Mouse (Mus musculus): ENCODE data around the gene Srd5a3. TPM values are rescaled to one million over a fixed set of nuclear protein-coding genes. Genes with fewer than 3 reads are reported as not detected.
"Not testable (repeated sequence)": the region's sequence is repeated elsewhere in the genome, so short reads cannot be mapped to it uniquely, and the experiment has no call there.

Srd5a3 gene
- polyA plus RNA-seq (2015; fragmentation: Nextera tagmentation; extraction: Ambion mirVana) = 15.9 and 17.1 TPM in 2 replicates

DNA sequence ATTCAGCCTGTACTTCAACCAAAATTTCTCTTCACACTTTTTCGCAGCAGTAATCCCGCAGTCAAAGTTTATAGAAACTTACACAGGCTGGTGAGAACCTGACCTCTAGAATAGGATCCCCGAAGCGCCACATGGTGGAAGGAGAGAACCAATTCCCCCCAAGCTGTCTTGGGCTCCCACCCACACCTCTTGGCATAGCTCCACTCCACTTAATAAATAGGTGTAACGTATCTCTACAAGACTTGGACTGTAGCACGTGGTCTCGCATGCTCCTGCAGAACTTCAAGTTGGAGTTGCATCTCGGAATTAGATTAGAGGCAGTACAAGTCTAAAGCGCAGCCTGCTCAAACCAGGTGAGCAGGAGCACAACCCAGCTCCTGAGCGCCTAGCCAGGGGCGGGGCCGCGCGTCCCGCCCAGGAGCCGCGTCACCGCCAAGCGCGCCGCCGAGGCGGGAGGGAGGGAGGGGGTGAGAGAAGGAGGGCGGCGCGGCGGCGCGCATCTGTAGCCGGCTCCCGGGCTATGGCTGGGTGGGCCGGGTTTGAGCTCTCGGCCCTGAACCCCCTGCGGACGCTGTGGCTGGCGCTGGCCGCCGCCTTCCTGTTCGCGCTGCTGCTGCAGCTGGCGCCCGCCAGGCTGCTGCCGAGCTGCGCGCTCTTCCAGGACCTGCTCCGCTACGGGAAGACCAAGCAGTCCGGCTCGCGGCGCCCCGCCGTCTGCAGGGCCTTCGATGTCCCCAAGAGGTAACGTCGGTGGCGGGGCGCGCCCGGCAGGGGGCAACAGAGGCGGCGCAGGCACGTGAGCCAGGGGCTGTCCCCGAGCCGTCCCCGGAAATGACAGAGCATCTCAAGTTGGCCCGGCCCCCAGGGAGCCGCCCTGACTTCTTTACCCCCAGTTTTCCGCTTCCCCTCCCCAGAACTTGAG lies at the start of gene Srd5a3:
Gene Srd5a3 (plus strand): TSS at position 464 of the 922 bp plus-strand sequence.
- H3K27ac ChIP-seq = peak within 1 kb of the TSS; percentile 92
- WGBS = 1% methylated on average over 68 of the region's 69 CpGs
- H3K9ac ChIP-seq (replicated peaks) = peak within 1 kb of the TSS; percentile 89
- peaks cover 20% of the 10 kb centered on the region; the same call in 1 of the 2 replicates for H3K27me3 ChIP-seq
- H3K4me2 ChIP-seq (replicated peaks) = peak within 1 kb of the TSS; percentile 80
- H3K4me1 ChIP-seq (replicated peaks) = peaks cover 24% of the 10 kb centered on the region
- H3K36me3 ChIP-seq = no peaks in the 10 kb centered on the region
- peak within 1 kb of the TSS; percentile 67 for H3K4me3 ChIP-seq (replicated peaks)
- no peaks in the 10 kb centered on the region for H3K9me3 ChIP-seq
- peak; percentile 96 for ATAC-seq

DNA sequence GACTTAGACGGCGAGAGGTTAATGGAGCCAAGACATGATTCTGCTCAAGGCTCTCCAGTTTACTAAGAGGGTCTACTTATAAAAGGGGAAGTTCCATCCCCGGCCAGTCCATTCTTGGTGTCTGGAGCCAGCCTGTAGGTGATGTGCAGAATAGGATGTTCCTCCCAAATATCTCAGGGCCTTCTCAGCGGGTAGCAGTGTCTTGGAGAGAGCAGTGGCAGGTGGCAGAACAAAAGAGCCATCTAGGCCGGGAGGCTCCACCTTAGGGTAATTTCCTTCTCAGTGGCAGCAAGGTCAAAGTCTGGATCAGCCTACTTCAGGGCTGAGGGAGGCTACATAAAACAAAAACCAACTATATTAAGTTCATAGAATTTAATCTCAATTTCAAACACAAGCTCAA lies 36.3 kb upstream of the Srd5a3 start:
- 85% methylated on average over 5 of the region's 5 CpGs for whole genome bisulfite sequencing

DNA sequence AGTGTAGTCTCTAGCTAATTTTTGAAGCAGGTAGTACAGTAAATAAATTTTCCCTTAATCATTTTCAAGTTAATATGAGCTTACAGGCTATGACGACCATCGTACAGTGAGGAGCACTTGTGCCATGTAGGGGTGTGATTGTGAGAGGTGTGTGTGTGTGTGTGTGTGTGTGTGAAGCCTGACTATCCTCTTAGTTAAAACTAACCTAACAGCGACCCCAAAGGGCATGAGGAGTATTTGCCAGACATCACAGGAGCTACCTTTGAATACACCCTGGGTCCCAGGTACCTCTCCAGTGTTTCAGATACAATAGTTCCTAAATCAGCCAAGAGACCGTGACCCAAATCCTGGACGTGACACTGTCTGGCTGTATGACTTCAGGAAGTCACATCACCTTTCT lies 32.8 kb upstream of the Srd5a3 start:
- Histone ChIP-seq H3K27ac (no peak overlapping the region), H3K27me3 (no peaks in the 10 kb centered on the region), H3K36me3 (no peaks in the 10 kb centered on the region), H3K9me3 (no peaks in the 10 kb centered on the region), H3K9ac (replicated peaks) (no peak overlapping the region), H3K4me1 (replicated peaks) (no peaks in the 10 kb centered on the region), H3K4me3 (replicated peaks) (no peak overlapping the region), H3K4me2 (replicated peaks) (no peak overlapping the region)
- no peak for ATAC-seq
- WGBS = 83% methylated on average over 5 of the region's 5 CpGs

More for the DNA sequence above, 36.3 kb upstream of the Srd5a3 start:
- not testable (repeated sequence) for H3K27ac ChIP-seq; H3K36me3 ChIP-seq; H3K4me2 ChIP-seq (replicated peaks); H3K4me3 ChIP-seq (replicated peaks); H3K4me1 ChIP-seq (replicated peaks); H3K9ac ChIP-seq (replicated peaks); H3K27me3 ChIP-seq; ATAC-seq; H3K9me3 ChIP-seq

DNA sequence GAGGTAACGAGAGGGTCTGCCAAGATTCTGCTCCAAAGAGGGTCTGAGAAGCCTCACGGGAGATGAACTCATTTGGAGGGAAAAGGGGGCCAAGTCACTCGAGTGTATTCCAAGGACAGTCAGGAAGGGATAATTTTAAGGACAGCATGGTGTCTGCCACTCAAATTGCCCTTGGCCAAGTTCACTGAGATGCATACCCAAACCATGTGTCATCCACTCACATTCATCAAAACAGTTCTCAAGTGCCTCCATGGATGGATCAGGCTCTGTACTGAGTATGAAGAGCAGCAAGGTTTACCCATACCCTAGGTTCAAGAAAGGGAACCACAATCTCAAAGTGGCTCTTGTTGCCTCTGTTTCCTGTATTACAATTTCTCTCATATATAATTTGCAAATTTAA lies 31.6 kb upstream of the Srd5a3 start:
- WGBS = 84% methylated on average over 3 of the region's 3 CpGs
- ATAC-seq = no peak
- H3K4me2 ChIP-seq (replicated peaks) = no peak overlapping the region

DNA sequence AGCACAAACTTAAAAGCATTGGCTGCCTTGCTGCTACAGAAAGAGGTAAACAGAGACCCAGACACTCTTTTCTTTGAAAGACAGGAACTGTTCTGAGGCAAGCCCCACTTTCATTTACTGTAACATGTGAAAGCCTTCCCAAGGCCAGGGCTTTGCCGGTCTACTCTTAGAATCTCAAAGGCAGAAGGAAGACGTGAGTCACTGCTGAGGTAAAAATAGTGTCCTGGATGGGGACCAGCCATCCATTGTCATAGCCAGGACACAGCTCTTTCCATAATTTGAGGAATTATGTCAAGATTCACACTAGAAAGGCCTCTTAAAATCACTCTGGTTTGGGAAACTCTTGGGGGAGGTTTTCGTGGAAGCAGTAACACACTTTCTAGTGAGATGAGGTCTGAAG lies 28.9 kb upstream of the Srd5a3 start:
- Histone ChIP-seq H3K9me3 (no peaks in the 10 kb centered on the region), H3K4me2 (replicated peaks) (no peak overlapping the region), H3K27ac (no peak overlapping the region), H3K36me3 (no peaks in the 10 kb centered on the region), H3K4me3 (replicated peaks) (no peak overlapping the region), H3K4me1 (replicated peaks) (no peaks in the 10 kb centered on the region), H3K9ac (replicated peaks) (no peak overlapping the region), H3K27me3 (no peaks in the 10 kb centered on the region)
- ATAC-seq = no peak
- 88% methylated on average over 3 of the region's 3 CpGs for WGBS

More for the DNA sequence above, 31.6 kb upstream of the Srd5a3 start:
- no peaks in the 10 kb centered on the region for H3K9me3 ChIP-seq
- H3K9ac ChIP-seq (replicated peaks) = no peak overlapping the region
- no peaks in the 10 kb centered on the region for H3K36me3 ChIP-seq
- H3K4me3 ChIP-seq (replicated peaks) = no peak overlapping the region
- H3K4me1 ChIP-seq (replicated peaks) = no peaks in the 10 kb centered on the region
- H3K27ac ChIP-seq = no peak overlapping the region
- no peaks in the 10 kb centered on the region for H3K27me3 ChIP-seq

DNA sequence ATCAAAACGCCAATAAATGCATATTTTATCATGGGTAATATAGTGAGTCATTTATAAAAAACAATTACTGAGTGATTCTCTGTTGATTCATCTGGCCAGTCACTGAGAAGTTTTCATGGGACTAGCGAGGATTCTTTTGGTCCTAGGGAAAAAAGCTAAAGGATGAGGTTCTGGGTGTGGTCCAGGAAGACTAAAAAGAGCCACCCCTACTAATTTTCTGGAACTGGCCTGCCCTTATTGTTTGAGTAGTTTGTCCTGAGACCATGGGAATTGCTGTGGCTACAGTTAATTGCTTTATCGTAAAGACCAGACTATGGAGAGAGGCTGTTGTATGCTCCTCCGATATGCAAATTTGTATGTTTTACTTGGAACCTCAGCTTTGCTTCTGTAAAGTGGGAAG lies 28.1 kb upstream of the Srd5a3 start:
- Histone ChIP-seq H3K27me3 (no peaks in the 10 kb centered on the region), H3K9ac (replicated peaks) (no peak overlapping the region), H3K4me3 (replicated peaks) (no peak overlapping the region), H3K4me1 (replicated peaks) (no peaks in the 10 kb centered on the region), H3K36me3 (no peaks in the 10 kb centered on the region), H3K4me2 (replicated peaks) (no peak overlapping the region), H3K27ac (no peak overlapping the region), H3K9me3 (no peaks in the 10 kb centered on the region)
- 85% methylated on average over 4 of the region's 4 CpGs for WGBS
- no peak for ATAC-seq

DNA sequence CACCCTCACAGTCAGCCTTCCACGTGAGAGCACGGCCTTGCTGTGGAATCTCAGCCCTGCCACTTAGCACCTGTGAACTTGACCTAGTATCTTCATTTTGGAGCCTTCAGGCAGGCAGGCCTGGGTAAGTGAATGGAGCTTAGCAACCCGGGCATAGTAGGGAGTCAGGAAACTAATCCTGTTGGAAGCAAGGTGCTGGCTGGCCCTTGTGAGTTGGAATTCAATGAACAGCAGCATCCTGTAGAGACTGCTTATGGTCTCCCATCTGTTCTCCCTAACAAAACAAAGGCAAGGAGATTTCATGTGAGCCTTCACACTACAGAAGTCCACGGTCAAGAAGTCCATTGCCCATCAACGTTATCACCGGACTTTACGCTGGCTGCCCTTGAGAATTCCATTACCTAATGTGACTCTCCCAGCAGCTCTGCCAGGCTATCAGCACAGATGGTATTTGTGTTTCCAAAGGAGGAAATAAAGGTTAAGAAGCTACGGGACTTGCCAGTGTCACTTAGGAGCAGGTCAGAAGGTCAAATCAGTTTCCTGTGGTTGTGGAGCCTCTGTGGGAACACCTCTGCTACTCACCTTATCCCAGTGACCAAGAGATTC lies 24.5 kb upstream of the Srd5a3 start:
- Histone ChIP-seq H3K27ac (no peak overlapping the region), H3K4me1 (replicated peaks) (no peaks in the 10 kb centered on the region), H3K36me3 (no peaks in the 10 kb centered on the region), H3K27me3 (no peaks in the 10 kb centered on the region), H3K4me3 (replicated peaks) (no peak overlapping the region), H3K9me3 (no peaks in the 10 kb centered on the region), H3K4me2 (replicated peaks) (no peak overlapping the region), H3K9ac (replicated peaks) (no peak overlapping the region)
- no peak for ATAC-seq
- 86% methylated on average over 8 of the region's 8 CpGs for WGBS

DNA sequence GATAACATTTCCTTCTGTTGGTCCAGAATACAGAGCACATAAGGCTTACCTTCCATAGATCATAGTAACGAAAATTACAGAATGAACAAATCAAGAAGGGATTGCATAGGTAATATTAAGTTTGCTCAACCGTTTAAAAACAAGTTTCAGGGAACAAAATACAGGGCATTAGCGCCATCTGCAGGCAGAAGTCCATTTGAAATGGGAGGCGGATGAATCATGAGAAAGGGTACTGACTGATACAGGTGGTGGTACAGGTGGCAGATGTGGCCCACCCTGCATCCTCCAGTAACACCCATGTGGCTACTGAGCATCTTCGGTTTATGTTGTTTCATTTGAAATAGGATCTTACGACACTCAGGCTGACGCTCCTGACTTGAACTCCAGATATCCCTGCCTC lies 21.6 kb upstream of the Srd5a3 start:
- H3K9me3 ChIP-seq = peaks cover 5% of the 10 kb centered on the region; the same call in 1 of the 2 replicates
- H3K4me2 ChIP-seq (replicated peaks) = no peak overlapping the region
- H3K4me3 ChIP-seq (replicated peaks) = no peak overlapping the region
- H3K27ac ChIP-seq = no peak overlapping the region
- no peak overlapping the region for H3K9ac ChIP-seq (replicated peaks)
- WGBS = 35% methylated on average over 7 of the region's 7 CpGs
- H3K36me3 ChIP-seq = no peaks in the 10 kb centered on the region
- ATAC-seq = no peak
- H3K4me1 ChIP-seq (replicated peaks) = no peaks in the 10 kb centered on the region
- H3K27me3 ChIP-seq = no peaks in the 10 kb centered on the region

DNA sequence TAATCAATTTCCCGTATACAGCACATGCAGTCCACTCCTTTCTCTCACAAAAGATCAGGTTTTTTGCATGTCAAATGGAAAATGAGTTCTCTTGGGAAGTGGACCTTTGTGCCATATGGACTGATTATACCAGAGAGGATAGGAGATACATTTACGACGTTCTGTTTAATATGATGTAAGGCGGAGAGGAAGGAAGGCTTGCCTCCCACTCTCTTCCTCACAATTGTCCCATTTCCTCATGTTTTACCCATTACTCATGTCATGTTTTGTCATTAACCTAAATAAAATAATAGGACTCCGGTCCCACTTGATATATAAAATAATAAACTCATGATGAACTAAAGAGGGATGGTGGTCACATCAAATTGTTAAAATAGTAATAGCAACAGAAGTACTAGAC lies 19.4 kb upstream of the Srd5a3 start:
- Histone ChIP-seq H3K4me1 (replicated peaks) (no peaks in the 10 kb centered on the region), H3K9ac (replicated peaks) (no peak overlapping the region), H3K27ac (no peak overlapping the region), H3K36me3 (no peaks in the 10 kb centered on the region), H3K4me2 (replicated peaks) (no peak overlapping the region), H3K4me3 (replicated peaks) (no peak overlapping the region), H3K9me3 (peaks cover 5% of the 10 kb centered on the region; the same call in 1 of the 2 replicates), H3K27me3 (no peaks in the 10 kb centered on the region)
- no peak for ATAC-seq
- WGBS = 81% methylated on average over 5 of the region's 5 CpGs

DNA sequence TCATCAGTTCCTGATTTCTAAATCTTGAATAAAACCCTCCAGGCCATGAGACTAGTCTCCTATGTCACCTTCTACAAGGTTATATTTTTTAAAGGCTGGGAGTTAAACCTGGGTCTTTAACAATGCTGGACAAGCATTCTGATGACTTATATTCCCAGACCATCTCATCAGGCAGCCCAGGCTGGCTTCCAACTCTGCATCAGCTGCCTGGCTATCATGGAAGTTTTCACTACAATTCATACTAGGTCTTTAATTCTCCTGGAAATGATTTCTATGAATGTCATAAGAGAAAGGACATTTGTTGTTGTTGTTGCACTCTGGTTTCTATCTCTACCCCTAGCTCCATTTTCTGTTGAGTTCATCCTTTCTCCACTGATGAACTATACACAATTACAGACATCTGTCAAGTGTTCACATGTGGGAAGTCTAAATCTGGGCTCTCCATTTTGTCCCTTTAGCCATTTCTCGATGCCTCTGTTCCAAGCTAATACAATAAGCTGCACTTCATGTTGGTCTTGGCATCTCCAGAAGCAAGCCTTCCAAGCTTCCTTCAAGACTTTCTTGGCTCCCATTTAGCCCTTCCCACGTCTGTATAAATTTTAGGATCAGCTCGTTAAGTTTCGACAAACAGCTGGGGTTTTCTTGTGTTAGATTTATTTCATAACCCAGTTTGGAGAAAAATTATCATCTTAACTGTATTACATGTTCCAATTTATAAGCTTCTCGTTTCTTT lies 12.3 kb upstream of the Srd5a3 start:
- no peak overlapping the region for H3K27ac ChIP-seq
- peaks cover 3% of the 10 kb centered on the region; the same call in 1 of the 2 replicates for H3K9me3 ChIP-seq
- H3K9ac ChIP-seq (replicated peaks) = no peak overlapping the region
- H3K4me1 ChIP-seq (replicated peaks) = no peaks in the 10 kb centered on the region
- no peaks in the 10 kb centered on the region for H3K36me3 ChIP-seq
- no peak overlapping the region for H3K4me2 ChIP-seq (replicated peaks)
- no peak overlapping the region for H3K4me3 ChIP-seq (replicated peaks)
- 89% methylated on average over 5 of the region's 5 CpGs for WGBS
- ATAC-seq = no peak
- no peaks in the 10 kb centered on the region for H3K27me3 ChIP-seq

DNA sequence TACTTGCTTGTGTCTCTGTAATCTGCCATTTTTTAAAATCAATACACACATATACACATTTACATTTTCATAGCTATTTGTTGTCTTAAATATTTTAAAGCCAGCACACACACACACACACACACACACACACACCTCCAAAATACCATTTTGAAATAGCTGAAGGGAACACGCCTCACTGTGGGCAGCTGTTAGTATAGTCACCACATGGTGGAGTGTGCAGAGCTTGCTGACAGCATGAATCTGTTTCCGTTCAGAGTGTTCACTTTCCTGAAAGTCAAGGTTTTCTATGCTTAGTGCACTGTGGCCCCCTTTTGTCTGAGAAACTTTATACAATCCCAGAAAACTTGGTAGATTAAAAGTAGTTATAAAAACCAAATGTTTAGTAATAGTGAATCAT lies 9.8 kb upstream of the Srd5a3 start:
- no peak overlapping the region for H3K27ac ChIP-seq
- no peak overlapping the region for H3K9ac ChIP-seq (replicated peaks)
- H3K9me3 ChIP-seq = no peaks in the 10 kb centered on the region
- no peak overlapping the region for H3K4me2 ChIP-seq (replicated peaks)
- no peak for ATAC-seq
- WGBS = 47% methylated on average over 2 of the region's 2 CpGs
- H3K4me1 ChIP-seq (replicated peaks) = no peaks in the 10 kb centered on the region
- no peaks in the 10 kb centered on the region for H3K27me3 ChIP-seq
- H3K36me3 ChIP-seq = no peaks in the 10 kb centered on the region
- no peak overlapping the region for H3K4me3 ChIP-seq (replicated peaks)

DNA sequence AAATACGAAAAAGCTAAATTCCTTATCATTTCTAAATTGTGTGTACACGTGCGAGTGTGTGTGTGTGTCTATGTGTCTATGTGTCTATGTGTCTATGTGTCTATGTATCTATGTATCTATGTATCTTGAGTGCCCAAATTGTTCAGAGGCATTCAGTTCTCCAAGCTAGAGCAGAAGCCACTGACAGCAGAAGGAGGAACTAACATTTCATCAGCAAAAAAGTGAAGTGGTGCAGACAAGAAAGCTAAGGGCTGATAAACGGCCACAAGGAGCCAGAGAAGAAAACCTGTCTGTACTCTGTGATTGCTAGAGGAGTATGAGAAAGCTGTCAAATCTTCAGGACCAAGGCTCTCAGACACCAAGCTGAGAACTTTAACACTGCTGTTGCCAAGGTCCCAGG lies 8.1 kb upstream of the Srd5a3 start:
- ATAC-seq = no peak
- Histone ChIP-seq H3K9ac (replicated peaks) (no peak overlapping the region), H3K36me3 (no peaks in the 10 kb centered on the region), H3K4me1 (replicated peaks) (no peaks in the 10 kb centered on the region), H3K4me2 (replicated peaks) (no peak overlapping the region), H3K27me3 (peaks cover 8% of the 10 kb centered on the region; the same call in 1 of the 2 replicates), H3K27ac (no peak overlapping the region), H3K9me3 (no peaks in the 10 kb centered on the region), H3K4me3 (replicated peaks) (no peak overlapping the region)
- WGBS = 90% methylated on average over 4 of the region's 4 CpGs

All from midbrain, embryonic 13.5 days (tissue).